Mouse (Mus musculus) natural killer cell, adult 2 months (primary cell): ENCODE data around the gene Prlr.
A peak's percentile ranks its signal among the peaks of the same experiment; 100 is the strongest.

Experiments
- DNase-seq, 2 experiments: peaks; one replicate each; pipeline ENCODE4 v3.0.0; 2022; ENCODE audit warnings: low spot score in 2 of 2

Prlr gene

GRCm38 (mm10) chr15:10177083-10177482, at the start of gene Prlr:
TSS of gene Prlr (plus strand) at chr15:10177238.
- no peak for DNase-seq

GRCm38 (mm10) chr15:10133781-10134180, 43.3 kb upstream of the Prlr start:
- no peak for DNase-seq

- DNase-seq, result no peak
Observed at GRCm38 (mm10) chr15:10134889-10135288, 42.1 kb upstream of the Prlr start.

GRCm38 (mm10) chr15:10144520-10144919, 32.5 kb upstream of the Prlr start:
- peak; percentile 60 to 70 for DNase-seq

- DNase-seq, result no peak
Observed at GRCm38 (mm10) chr15:10148196-10148595, 28.8 kb upstream of the Prlr start.

GRCm38 (mm10) chr15:10160663-10161062, 16.4 kb upstream of the Prlr start:
- DNase-seq, result no peak

- no peak for DNase-seq
Observed at GRCm38 (mm10) chr15:10175078-10175477, 2.0 kb upstream of the Prlr start.

GRCm38 (mm10) chr15:10175656-10176055, 1.4 kb upstream of the Prlr start:
- no peak for DNase-seq

GRCm38 (mm10) chr15:10177519-10178130, 587 bp downstream of the Prlr start:
- DNase-seq, result peak in 1 of 2 experiments; percentile 4

- DNase-seq, result peak in 1 of 2 experiments; percentile 2
Observed at GRCm38 (mm10) chr15:10178131-10178566, 1.1 kb downstream of the Prlr start.

GRCm38 (mm10) chr15:10180694-10181093, 3.7 kb downstream of the Prlr start:
- DNase-seq, result no peak

GRCm38 (mm10) chr15:10192101-10192630, 15.1 kb downstream of the Prlr start:
- DNase-seq, result no peak

- no peak for DNase-seq
Observed at GRCm38 (mm10) chr15:10200991-10201390, 24.0 kb downstream of the Prlr start.

- no peak for DNase-seq
Observed at GRCm38 (mm10) chr15:10202504-10203302, 25.7 kb downstream of the Prlr start.

GRCm38 (mm10) chr15:10210261-10210770, 33.3 kb downstream of the Prlr start:
- DNase-seq, result no peak

GRCm38 (mm10) chr15:10211992-10212391, 35.0 kb downstream of the Prlr start:
- DNase-seq, result no peak

GRCm38 (mm10) chr15:10213213-10213612, 36.2 kb downstream of the Prlr start:
- no peak for DNase-seq

- DNase-seq, result no peak
Observed at GRCm38 (mm10) chr15:10213710-10214109, 36.7 kb downstream of the Prlr start.

GRCm38 (mm10) chr15:10215719-10216118, 38.7 kb downstream of the Prlr start:
- DNase-seq, result no peak

- no peak for DNase-seq
Observed at GRCm38 (mm10) chr15:10216189-10216588, 39.2 kb downstream of the Prlr start.

GRCm38 (mm10) chr15:10223614-10224155, 46.6 kb downstream of the Prlr start:
- no peak for DNase-seq

GRCm38 (mm10) chr15:10225701-10226100, 48.7 kb downstream of the Prlr start:
- no peak for DNase-seq
